Mouse (Mus musculus) liver, adult 2 months (tissue): Measurements from ENCODE around the gene Gm17334.

ENCODE experiments used
- CTCF ChIP-seq: fragments of 200-500 bp; IDR thresholded peaks from 2 replicates; pipeline ENCODE4 v1.5.1; 2011; ENCODE audit warnings: low read depth, low read length, control low read depth
- POLR2A ChIP-seq: fragments of 200-500 bp; IDR thresholded peaks from 2 replicates; pipeline ENCODE4 v1.6.1; 2011; ENCODE audit warnings: low read length, control low read depth; ENCODE audit not compliant: insufficient read depth; ENCODE audit errors: extremely low read depth

GRCm38 (mm10) chr11:53781964-53782363 is 9.0 kb upstream of the Gm17334 start:
- TF ChIP-seq CTCF (no peak), POLR2A (no peak)
